Mouse (Mus musculus): ENCODE measurements around the gene Snapc4.

Gene Snapc4

GRCm38 (mm10) chr2:26380131-26380771, at the start of gene Snapc4:
Gene Snapc4 (minus strand): TSS chr2:26380653.
- peak; percentile 89 for DNase-seq (ENCODE audit: low read depth, low spot score)

- no peak for DNase-seq (ENCODE audit: low read depth, low spot score)
Measured at GRCm38 (mm10) chr2:26429851-26430250, 49.4 kb upstream of the Snapc4 start.

GRCm38 (mm10) chr2:26424541-26424940, 44.1 kb upstream of the Snapc4 start:
- no peak for DNase-seq (ENCODE audit: low read depth, low spot score)

- DNase-seq (ENCODE audit: low read depth, low spot score) = no peak
Measured at GRCm38 (mm10) chr2:26423086-26423485, 42.6 kb upstream of the Snapc4 start.

GRCm38 (mm10) chr2:26421969-26422368, 41.5 kb upstream of the Snapc4 start:
- no peak for DNase-seq (ENCODE audit: low read depth, low spot score)

GRCm38 (mm10) chr2:26418120-26418519, 37.7 kb upstream of the Snapc4 start:
- no peak for DNase-seq (ENCODE audit: low read depth, low spot score)

GRCm38 (mm10) chr2:26417066-26417465, 36.6 kb upstream of the Snapc4 start:
- no peak for DNase-seq (ENCODE audit: low read depth, low spot score)

- DNase-seq (ENCODE audit: low read depth, low spot score) = no peak
Measured at GRCm38 (mm10) chr2:26410931-26411411, 30.5 kb upstream of the Snapc4 start.

GRCm38 (mm10) chr2:26410091-26410490, 29.6 kb upstream of the Snapc4 start:
- no peak for DNase-seq (ENCODE audit: low read depth, low spot score)

GRCm38 (mm10) chr2:26409362-26409761, 28.9 kb upstream of the Snapc4 start:
- no peak for DNase-seq (ENCODE audit: low read depth, low spot score)

GRCm38 (mm10) chr2:26408515-26409356, 28.3 kb upstream of the Snapc4 start, which contains the start of gene Inpp5e:
Gene Inpp5e (minus strand): TSS chr2:26409203.
- peak; percentile 91 for DNase-seq (ENCODE audit: low read depth, low spot score)

GRCm38 (mm10) chr2:26403306-26403705, 22.9 kb upstream of the Snapc4 start:
- DNase-seq (ENCODE audit: low read depth, low spot score) = no peak

- no peak for DNase-seq (ENCODE audit: low read depth, low spot score)
Measured at GRCm38 (mm10) chr2:26402265-26402664, 21.8 kb upstream of the Snapc4 start.

GRCm38 (mm10) chr2:26401023-26401422, 20.6 kb upstream of the Snapc4 start:
- DNase-seq (ENCODE audit: low read depth, low spot score) = no peak

GRCm38 (mm10) chr2:26400296-26400695, 19.8 kb upstream of the Snapc4 start:
- no peak for DNase-seq (ENCODE audit: low read depth, low spot score)

GRCm38 (mm10) chr2:26399647-26400046, 19.2 kb upstream of the Snapc4 start:
- DNase-seq (ENCODE audit: low read depth, low spot score) = no peak

GRCm38 (mm10) chr2:26398978-26399377, 18.5 kb upstream of the Snapc4 start:
- DNase-seq (ENCODE audit: low read depth, low spot score) = no peak

GRCm38 (mm10) chr2:26391617-26392016, 11.2 kb upstream of the Snapc4 start:
- no peak for DNase-seq (ENCODE audit: low read depth, low spot score)

GRCm38 (mm10) chr2:26390954-26391353, 10.5 kb upstream of the Snapc4 start:
- no peak for DNase-seq (ENCODE audit: low read depth, low spot score)

GRCm38 (mm10) chr2:26389154-26389690, 8.8 kb upstream of the Snapc4 start, which contains the start of the genes Entr1 and Pmpca:
Gene Entr1 (minus strand): TSS chr2:26389316.
Gene Pmpca (plus strand): TSS chr2:26389339.
- DNase-seq (ENCODE audit: low read depth, low spot score) = peak; percentile 93

GRCm38 (mm10) chr2:26388682-26389153, 8.3 kb upstream of the Snapc4 start:
- no peak for DNase-seq (ENCODE audit: low read depth, low spot score)

GRCm38 (mm10) chr2:26387713-26388112, 7.3 kb upstream of the Snapc4 start:
- no peak for DNase-seq (ENCODE audit: low read depth, low spot score)
